Mouse (Mus musculus) lung, embryonic 14.5 days (tissue): ENCODE data around the gene Isca1. TPM values are rescaled to one million over a fixed set of nuclear protein-coding genes. Genes with fewer than 3 reads are reported as not detected.

ENCODE experiments used
- ATAC-seq: fragments of 200-750 bp; cut with Nextera tagmentation; 2 replicates; pipeline ENCODE4 v1.8.0; 2017; ENCODE audit warnings: mild to moderate bottlenecking, moderate TSS enrichment, moderate library complexity; ENCODE audit not compliant: insufficient read depth
- DNase-seq: peaks from one replicate; pipeline ENCODE4 v3.0.0-alpha.2; 2015
- H3K27ac ChIP-seq: fragments of 300-500 bp; sonication (generic); 2 replicates; pipeline ENCODE4 v1.5.1; 2014; ENCODE audit warnings: low read depth, mild to moderate bottlenecking, moderate library complexity
- H3K27me3 ChIP-seq: fragments of 300-500 bp; sonication (generic); 2 replicates; pipeline ENCODE4 v1.6.1; 2014; ENCODE audit warnings: low read length, control low read depth; ENCODE audit not compliant: insufficient read depth
- H3K36me3 ChIP-seq: fragments of 300-500 bp; sonication (generic); 2 replicates; pipeline ENCODE4 v1.6.1; 2014; ENCODE audit warnings: control low read depth; ENCODE audit not compliant: insufficient read depth
- H3K4me1 ChIP-seq: fragments of 300-500 bp; sonication (generic); 2 replicates; pipeline ENCODE4 v1.6.1; 2014; ENCODE audit warnings: antibody characterized with exemption, control low read depth; ENCODE audit not compliant: insufficient read depth
- H3K4me2 ChIP-seq: fragments of 300-500 bp; sonication (generic); 2 replicates; pipeline ENCODE4 v1.6.1; 2014; ENCODE audit warnings: mild to moderate bottlenecking
- H3K4me3 ChIP-seq: fragments of 300-500 bp; sonication (generic); 2 replicates; pipeline ENCODE4 v1.5.1; 2014; ENCODE audit warnings: low read depth, low read length
- H3K9ac ChIP-seq: fragments of 300-500 bp; sonication (generic); 2 replicates; pipeline ENCODE4 v1.6.1; 2014
- H3K9me3 ChIP-seq: fragments of 300-500 bp; sonication (generic); 2 replicates; pipeline ENCODE4 v1.6.1; 2016; ENCODE audit warnings: low read depth, low read length, control low read depth
- CTCF ChIP-seq: IDR thresholded peaks from 2 replicates; pipeline ENCODE4 v1.5.1; 2016; ENCODE audit warnings: antibody characterized with exemption, low read depth
- WGBS: fragments of 180-500 bp; shearing (Covaris S2); extraction: QIAGEN DNeasy Blood & Tissue Kit; methylation state at CpG from one replicate; pipeline ENCODE4 v1.1.7; 2014; 5-methylcytosine and 5-hydroxymethylcytosine counted together
- polyA plus RNA-seq: library from polyadenylated mRNA; unstranded; fragments of >200 nt; fragmentation: Nextera tagmentation; extraction: Ambion mirVana; gene quantifications from 2 replicates; pipeline ENCODE4 v1.2.1, GENCODE M21; 2014

Gene Isca1
- polyA plus RNA-seq, 1 experiment from 2014 or later = 105 TPM

- TF ChIP-seq CTCF = no peak
- no peaks in the 10 kb centered on the region for H3K4me1 ChIP-seq
- H3K4me2 ChIP-seq = no peak overlapping the region
- H3K27ac ChIP-seq = no peak overlapping the region
- DNase-seq (no peak), ATAC-seq (no peak)
- H3K27me3 ChIP-seq = no peaks in the 10 kb centered on the region
- no peak overlapping the region for H3K9ac ChIP-seq
- 70% methylated on average over 12 of the region's 12 CpGs for WGBS
- H3K4me3 ChIP-seq = no peak overlapping the region
- peaks cover 10% of the 10 kb centered on the region for H3K36me3 ChIP-seq
- no peaks in the 10 kb centered on the region for H3K9me3 ChIP-seq
Observed at GRCm38 (mm10) chr13:59750310-59750709, 19.3 kb downstream of the Isca1 start.

GRCm38 (mm10) chr13:59746711-59747110 is 22.9 kb downstream of the Isca1 start, which contains the start of gene 1700014D04Rik:
Gene 1700014D04Rik (minus strand): TSS chr13:59746752.
- Histone ChIP-seq H3K4me1 (no peaks in the 10 kb centered on the region), H3K9ac (no peak within 1 kb of the TSS), H3K36me3 (no peaks in the 10 kb centered on the region), H3K4me2 (no peak within 1 kb of the TSS), H3K4me3 (no peak within 1 kb of the TSS), H3K27me3 (no peaks in the 10 kb centered on the region), H3K27ac (no peak within 1 kb of the TSS), H3K9me3 (no peaks in the 10 kb centered on the region)
- WGBS = 79% methylated on average over 9 of the region's 9 CpGs
- DNase-seq (no peak), ATAC-seq (no peak)
- TF ChIP-seq CTCF = no peak

- TF ChIP-seq CTCF = no peak
- H3K4me3 ChIP-seq = no peak overlapping the region
- 62% methylated on average over 6 of the region's 6 CpGs for WGBS
- no peak overlapping the region for H3K4me2 ChIP-seq
- H3K27ac ChIP-seq = no peak overlapping the region
- H3K27me3 ChIP-seq = no peaks in the 10 kb centered on the region
- no peak overlapping the region for H3K9ac ChIP-seq
- ATAC-seq (no peak), DNase-seq (peak; percentile 61)
- H3K36me3 ChIP-seq = no peaks in the 10 kb centered on the region
- H3K4me1 ChIP-seq = no peaks in the 10 kb centered on the region
- no peaks in the 10 kb centered on the region for H3K9me3 ChIP-seq
Observed at GRCm38 (mm10) chr13:59746164-59746563, 23.4 kb downstream of the Isca1 start.

- H3K4me2 ChIP-seq = no peak overlapping the region
- H3K27me3 ChIP-seq = no peaks in the 10 kb centered on the region
- no peak overlapping the region for H3K4me3 ChIP-seq
- no peaks in the 10 kb centered on the region for H3K4me1 ChIP-seq
- no peak overlapping the region for H3K9ac ChIP-seq
- H3K9me3 ChIP-seq = no peaks in the 10 kb centered on the region
- no peak overlapping the region for H3K27ac ChIP-seq
- WGBS = 79% methylated on average over 6 of the region's 6 CpGs
- DNase-seq = no peak
- H3K36me3 ChIP-seq = no peaks in the 10 kb centered on the region
- no peak for ATAC-seq
- TF ChIP-seq CTCF = no peak
Observed at GRCm38 (mm10) chr13:59745462-59745861, 24.1 kb downstream of the Isca1 start.

- no peaks in the 10 kb centered on the region for H3K27me3 ChIP-seq
- DNase-seq = peak; percentile 51
- no peak overlapping the region for H3K27ac ChIP-seq
- no peak for ATAC-seq
- H3K4me1 ChIP-seq = no peaks in the 10 kb centered on the region
- no peak overlapping the region for H3K4me2 ChIP-seq
- H3K9ac ChIP-seq = no peak overlapping the region
- TF ChIP-seq CTCF = peak; percentile 58
- H3K36me3 ChIP-seq = no peaks in the 10 kb centered on the region
- WGBS = 70% methylated on average over 10 of the region's 10 CpGs
- no peaks in the 10 kb centered on the region for H3K9me3 ChIP-seq
- no peak overlapping the region for H3K4me3 ChIP-seq
Observed at GRCm38 (mm10) chr13:59741697-59742096, 27.9 kb downstream of the Isca1 start.

- Histone ChIP-seq H3K27ac (no peak overlapping the region), H3K4me1 (no peaks in the 10 kb centered on the region), H3K36me3 (no peaks in the 10 kb centered on the region), H3K4me2 (no peak overlapping the region), H3K9me3 (no peaks in the 10 kb centered on the region), H3K4me3 (no peak overlapping the region), H3K27me3 (no peaks in the 10 kb centered on the region), H3K9ac (no peak overlapping the region)
- DNase-seq (peak; percentile 17), ATAC-seq (no peak)
- no peak for TF ChIP-seq CTCF
- WGBS = 70% methylated on average over 11 of the region's 11 CpGs
Observed at GRCm38 (mm10) chr13:59741096-59741495, 28.5 kb downstream of the Isca1 start.

GRCm38 (mm10) chr13:59739397-59739796 is 30.2 kb downstream of the Isca1 start:
- no peaks in the 10 kb centered on the region for H3K4me1 ChIP-seq
- H3K4me3 ChIP-seq = no peak overlapping the region
- H3K4me2 ChIP-seq = no peak overlapping the region
- no peak for TF ChIP-seq CTCF
- H3K27ac ChIP-seq = no peak overlapping the region; the same call in 1 of the 2 replicates
- 87% methylated on average over 4 of the region's 4 CpGs for WGBS
- no peak for DNase-seq
- no peak for ATAC-seq
- no peaks in the 10 kb centered on the region for H3K36me3 ChIP-seq
- no peak overlapping the region for H3K9ac ChIP-seq
- no peaks in the 10 kb centered on the region for H3K9me3 ChIP-seq
- H3K27me3 ChIP-seq = no peaks in the 10 kb centered on the region

GRCm38 (mm10) chr13:59738455-59738854 is 31.2 kb downstream of the Isca1 start:
- no peak overlapping the region for H3K9ac ChIP-seq
- no peaks in the 10 kb centered on the region for H3K27me3 ChIP-seq
- no peaks in the 10 kb centered on the region for H3K9me3 ChIP-seq
- no peak overlapping the region for H3K27ac ChIP-seq
- no peaks in the 10 kb centered on the region for H3K4me1 ChIP-seq
- DNase-seq (no peak), ATAC-seq (no peak)
- 77% methylated on average over 2 of the region's 2 CpGs for WGBS
- H3K4me2 ChIP-seq = no peak overlapping the region
- TF ChIP-seq CTCF = no peak
- no peaks in the 10 kb centered on the region for H3K36me3 ChIP-seq
- no peak overlapping the region for H3K4me3 ChIP-seq
